27 mouse cellular contexts compared by ENCODE assay signal in the genomic region with DNA sequence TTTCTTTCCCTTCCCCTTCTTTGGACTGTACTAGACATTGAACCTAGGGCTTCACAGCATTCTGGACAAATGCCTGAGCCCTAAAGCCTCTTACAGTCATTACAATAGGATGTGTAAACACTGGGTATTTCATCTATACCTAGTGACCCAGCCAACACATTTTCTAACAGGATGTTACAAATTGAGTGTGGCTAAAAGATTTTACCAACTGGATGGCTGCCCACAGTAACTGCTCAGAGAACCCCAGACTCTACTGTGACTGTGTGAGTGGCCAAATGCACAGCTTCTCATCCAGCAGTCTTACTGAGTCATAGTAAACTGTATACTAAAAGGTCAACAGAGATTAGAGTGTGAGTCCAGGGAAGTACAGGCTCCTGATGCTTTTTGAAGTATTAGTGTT. TPM values are rescaled to one million over a fixed set of nuclear protein-coding genes. Genes with fewer than 3 reads are reported as not detected.
DNase-seq lines count a peak whose midpoint lies in the region; ATAC-seq and TF ChIP-seq lines count a peak whose summit lies in the region.
"Had no signal": no experiment of that assay in that cellular context is flagged by ENCODE, and none has a peak within 500 bp of the region (broad histone marks: within the 10 kb centered on the region; RNA-seq: fewer than 3 reads in every experiment).

No protein-coding gene starts in this region.

- no peak for TF ChIP-seq CTCF in lung, embryonic 14.5 days (IDR thresholded peaks at IDR 0.05; ENCODE audit: low read depth)
- no peak for TF ChIP-seq CTCF in stomach, postnatal 0 days (IDR thresholded peaks at IDR 0.05; ENCODE audit: low read depth)

- ATAC-seq in heart, embryonic 12.5 days (ENCODE audit: insufficient number of reproducible peaks, low FRiP score), result no peak
- ATAC-seq in lung, embryonic 14.5 days (ENCODE audit: insufficient read depth), result no peak
- no peak for ATAC-seq in stomach, postnatal 0 days (ENCODE audit: low FRiP score, low TSS enrichment)
- ATAC-seq: forebrain, embryonic 14.5 days; hindbrain, postnatal 0 days; intestine, postnatal 0 days had no signal

- H3K9me3 ChIP-seq in heart, embryonic 12.5 days (replicated peaks), result no peaks in the 10 kb centered on the region
- no peaks in the 10 kb centered on the region for H3K9me3 ChIP-seq in heart, embryonic 10.5 days
- H3K9me3 ChIP-seq in lung, embryonic 14.5 days (ENCODE audit: low read depth, low read length), result no peaks in the 10 kb centered on the region
- no peaks in the 10 kb centered on the region for H3K9me3 ChIP-seq in stomach, postnatal 0 days (ENCODE audit: control insufficient read depth, low read length)
- H3K9me3 ChIP-seq: kidney, embryonic 15.5 days; limb, embryonic 12.5 days; liver, embryonic 15.5 days; midbrain, embryonic 12.5 days; neural tube, embryonic 12.5 days had no signal

- peaks cover 28% of the 10 kb centered on the region for H3K36me3 ChIP-seq in heart, embryonic 12.5 days
- peaks cover 29% of the 10 kb centered on the region for H3K36me3 ChIP-seq in heart, embryonic 10.5 days
- peaks cover 36% of the 10 kb centered on the region for H3K36me3 ChIP-seq in lung, embryonic 14.5 days (ENCODE audit: insufficient read depth)
- H3K36me3 ChIP-seq in stomach, postnatal 0 days (ENCODE audit: control insufficient read depth, insufficient read depth, low read length), result peaks cover 4% of the 10 kb centered on the region; the same call in 1 of the 2 replicates

- DNase-seq in heart, embryonic 10.5 days (ENCODE audit: low spot score), result no peak
- peak; percentile 4 for DNase-seq in lung, embryonic 14.5 days
- no peak for DNase-seq in lung, postnatal 10 days
- peak; percentile 78 for DNase-seq in NIH3T3 (ENCODE audit: low read depth)
- DNase-seq in stomach, postnatal 0 days (ENCODE audit: low spot score), result no peak
- DNase-seq in adrenal gland, postnatal 36 days, result no peak
- DNase-seq: adrenal gland, postnatal 10 days; B cell, adult 2 months; cerebellum, adult 9-11 months; gastrocnemius, postnatal 14 days; heart, adult 2 months; kidney, postnatal 4 days; layer of hippocampus, adult 9-11 months; right cerebral cortex, adult 18-20 months; thymus, postnatal 14 days had no signal

- H3K9ac ChIP-seq in heart, embryonic 12.5 days, result no peak overlapping the region
- no peak overlapping the region for H3K9ac ChIP-seq in lung, embryonic 14.5 days
- H3K9ac ChIP-seq in stomach, postnatal 0 days (ENCODE audit: low read length), result no peak overlapping the region; the same call in 1 of the 2 replicates
- H3K9ac ChIP-seq: kidney, embryonic 15.5 days; limb, embryonic 12.5 days; liver, embryonic 15.5 days; midbrain, embryonic 12.5 days; neural tube, embryonic 12.5 days had no signal

- H3K4me2 ChIP-seq in heart, embryonic 12.5 days, result no peak overlapping the region
- H3K4me2 ChIP-seq in lung, embryonic 14.5 days, result no peak overlapping the region
- H3K4me2 ChIP-seq in stomach, postnatal 0 days (replicated peaks; ENCODE audit: low read depth), result no peak overlapping the region
- H3K4me2 ChIP-seq: kidney, embryonic 15.5 days; limb, embryonic 12.5 days; liver, embryonic 15.5 days; midbrain, embryonic 12.5 days; neural tube, embryonic 12.5 days had no signal

- H3K27ac ChIP-seq in heart, embryonic 12.5 days (ENCODE audit: poor library complexity, severe bottlenecking), result peak overlapping the region; percentile 41; the same call in 1 of the 2 replicates
- no peak overlapping the region for H3K27ac ChIP-seq in heart, embryonic 10.5 days
- H3K27ac ChIP-seq in lung, embryonic 14.5 days (ENCODE audit: low read depth), result peak overlapping the region; percentile 33; the same call in 1 of the 2 replicates
- peak overlapping the region; percentile 53 for H3K27ac ChIP-seq in stomach, postnatal 0 days (replicated peaks)
- H3K27ac ChIP-seq: heart, adult 2 months; hindbrain, postnatal 0 days; kidney, embryonic 15.5 days; limb, embryonic 12.5 days; midbrain, embryonic 12.5 days; neural tube, embryonic 12.5 days had no signal

- no peaks in the 10 kb centered on the region for H3K27me3 ChIP-seq in heart, embryonic 12.5 days (replicated peaks)
- H3K27me3 ChIP-seq in heart, embryonic 10.5 days (ENCODE audit: insufficient read depth, poor library complexity, severe bottlenecking), result no peaks in the 10 kb centered on the region
- no peaks in the 10 kb centered on the region for H3K27me3 ChIP-seq in lung, embryonic 14.5 days (ENCODE audit: insufficient read depth, low read length)
- H3K27me3 ChIP-seq in stomach, postnatal 0 days (ENCODE audit: control insufficient read depth, insufficient read depth, low read length), result no peaks in the 10 kb centered on the region
- H3K27me3 ChIP-seq: kidney, embryonic 15.5 days; limb, embryonic 12.5 days; liver, embryonic 15.5 days; midbrain, embryonic 12.5 days; neural tube, embryonic 12.5 days had no signal

- no peak overlapping the region for H3K4me3 ChIP-seq in heart, embryonic 12.5 days
- H3K4me3 ChIP-seq in heart, embryonic 10.5 days, result no peak overlapping the region
- H3K4me3 ChIP-seq in lung, embryonic 14.5 days (ENCODE audit: low read depth, low read length), result no peak overlapping the region
- H3K4me3 ChIP-seq in stomach, postnatal 0 days (ENCODE audit: low read depth, low read length), result no peak overlapping the region
- H3K4me3 ChIP-seq: erythroblast, embryonic 14.5 days; heart, adult 2 months; kidney, embryonic 15.5 days; limb, embryonic 12.5 days; liver, embryonic 15.5 days; midbrain, embryonic 12.5 days; neural tube, embryonic 12.5 days had no signal

- peaks cover 14% of the 10 kb centered on the region for H3K4me1 ChIP-seq in heart, embryonic 12.5 days (replicated peaks)
- H3K4me1 ChIP-seq in heart, embryonic 10.5 days, result peaks cover 10% of the 10 kb centered on the region
- H3K4me1 ChIP-seq in lung, embryonic 14.5 days (ENCODE audit: insufficient read depth), result 0 out of 2 replicates have a peak, but pooled peaks cover 5% of the 10 kb centered on the region
- no peaks in the 10 kb centered on the region; the same call in 1 of the 2 replicates for H3K4me1 ChIP-seq in stomach, postnatal 0 days (replicated peaks; ENCODE audit: control insufficient read depth, insufficient read depth)

- no peak for TF ChIP-seq EP300 in stomach, postnatal 0 days (optimal IDR thresholded peaks at IDR 0.05)

RNA-seq across cellular contexts. Expression of a gene that starts 6.6 kb away (rescaled TPM):
- 22.4 and 22.6 TPM in 2 replicates for polyA plus RNA-seq in heart, embryonic 12.5 days (2016; fragmentation: Nextera tagmentation; extraction: Ambion mirVana)
- 26.4 and 27.4 TPM in 2 replicates for polyA plus RNA-seq in heart, embryonic 10.5 days (2016; fragmentation: Nextera tagmentation; extraction: Ambion mirVana)
- polyA plus RNA-seq in lung, embryonic 14.5 days (2014; fragmentation: Nextera tagmentation; extraction: Ambion mirVana), result 31.7 and 32.6 TPM in 2 replicates
- polyA plus RNA-seq in stomach, postnatal 0 days (2015; fragmentation: Nextera tagmentation; extraction: Ambion mirVana), result 9.9 and 11.8 TPM in 2 replicates
- 10 to 100 TPM; 13.1 to 15.4 TPM for total RNA-seq in adrenal gland, postnatal 36 days (2021)

RNA-seq across cellular contexts. Expression of a gene that starts 20.8 kb away (rescaled TPM):
- polyA plus RNA-seq in heart, embryonic 12.5 days (2016; fragmentation: Nextera tagmentation; extraction: Ambion mirVana), result 90.3 and 93.1 TPM in 2 replicates
- polyA plus RNA-seq in heart, embryonic 10.5 days (2016; fragmentation: Nextera tagmentation; extraction: Ambion mirVana), result 85.0 and 91.2 TPM in 2 replicates
- 66.5 and 69.6 TPM in 2 replicates for polyA plus RNA-seq in lung, embryonic 14.5 days (2014; fragmentation: Nextera tagmentation; extraction: Ambion mirVana)
- 51.4 and 52.5 TPM in 2 replicates for polyA plus RNA-seq in stomach, postnatal 0 days (2015; fragmentation: Nextera tagmentation; extraction: Ambion mirVana)
- total RNA-seq in adrenal gland, postnatal 36 days (2021), result 100 to 1,000 TPM; 113 to 115 TPM

RNA-seq across cellular contexts. Expression of a gene that starts 21.4 kb away (rescaled TPM):
- polyA plus RNA-seq in heart, embryonic 12.5 days (2016; fragmentation: Nextera tagmentation; extraction: Ambion mirVana), result 59.1 and 60.7 TPM in 2 replicates
- 63.7 and 70.3 TPM in 2 replicates for polyA plus RNA-seq in heart, embryonic 10.5 days (2016; fragmentation: Nextera tagmentation; extraction: Ambion mirVana)
- 75.5 and 82.1 TPM in 2 replicates for polyA plus RNA-seq in lung, embryonic 14.5 days (2014; fragmentation: Nextera tagmentation; extraction: Ambion mirVana)
- 27.2 TPM in 2 replicates for polyA plus RNA-seq in stomach, postnatal 0 days (2015; fragmentation: Nextera tagmentation; extraction: Ambion mirVana)
- 10 to 100 TPM; 52.4 to 54.8 TPM for total RNA-seq in adrenal gland, postnatal 36 days (2021)

RNA-seq across cellular contexts. Expression of a gene that starts 34.7 kb away (rescaled TPM):
- 125 and 135 TPM in 2 replicates for polyA plus RNA-seq in heart, embryonic 12.5 days (2016; fragmentation: Nextera tagmentation; extraction: Ambion mirVana)
- 172 and 261 TPM in 2 replicates for polyA plus RNA-seq in heart, embryonic 10.5 days (2016; fragmentation: Nextera tagmentation; extraction: Ambion mirVana)
- 211 and 229 TPM in 2 replicates for polyA plus RNA-seq in lung, embryonic 14.5 days (2014; fragmentation: Nextera tagmentation; extraction: Ambion mirVana)
- 45.3 and 48.7 TPM in 2 replicates for polyA plus RNA-seq in stomach, postnatal 0 days (2015; fragmentation: Nextera tagmentation; extraction: Ambion mirVana)
- 10 to 100 TPM; 11.8 to 15.0 TPM for total RNA-seq in adrenal gland, postnatal 36 days (2021)

RNA-seq across cellular contexts. Expression of a gene that starts 34.7 kb away (rescaled TPM):
- not detected in 2 replicates for polyA plus RNA-seq in heart, embryonic 12.5 days (2016; fragmentation: Nextera tagmentation; extraction: Ambion mirVana)
- not detected in 2 replicates for polyA plus RNA-seq in heart, embryonic 10.5 days (2016; fragmentation: Nextera tagmentation; extraction: Ambion mirVana)
- not detected in 2 replicates for polyA plus RNA-seq in lung, embryonic 14.5 days (2014; fragmentation: Nextera tagmentation; extraction: Ambion mirVana)
- not detected in 2 replicates for polyA plus RNA-seq in stomach, postnatal 0 days (2015; fragmentation: Nextera tagmentation; extraction: Ambion mirVana)
- not detected for total RNA-seq in adrenal gland, postnatal 36 days (2021)
- total RNA-seq: adrenal gland, postnatal 10 days; gastrocnemius, postnatal 14 days; heart, adult 2 months; hindbrain, postnatal 0 days had no signal
- polyA plus RNA-seq: brain, embryonic 14.5 days; cortical plate, adult 2 months; erythroblast, embryonic 14.5 days; forebrain, embryonic 14.5 days; heart, adult 2 months; hindbrain, postnatal 0 days; intestine, postnatal 0 days; kidney, embryonic 15.5 days; limb, embryonic 12.5 days; liver, embryonic 15.5 days; neural tube, embryonic 12.5 days had no signal

Comparison
In these comparisons a context has a peak if more than half of its experiments do, and no peak if none do; other contexts are left out.
1. DNase-seq: peak in lung, embryonic 14.5 days (single experiment) and NIH3T3 (single experiment); none in heart, embryonic 10.5 days (single experiment), lung, postnatal 10 days (single experiment), stomach, postnatal 0 days (single experiment) and adrenal gland, postnatal 36 days (0 of 2).